Mouse (Mus musculus) erythroid progenitor cell, adult 5-6 weeks (primary cell): ENCODE measurements around the gene Becn1. TPM values are rescaled to one million over a fixed set of nuclear protein-coding genes. Genes with fewer than 3 reads are reported as not detected.

Experiments
- ATAC-seq: replicated peaks from 2 replicates; pipeline ENCODE4 v1.8.0; 2016; ENCODE audit warnings: moderate number of reproducible peaks, mild to moderate bottlenecking, moderate TSS enrichment, inconsistent platforms; ENCODE audit not compliant: poor library complexity, low FRiP score, severe bottlenecking
- total RNA-seq, 2 experiments: library from RNA; stranded (forward) in 1 of 2; stranded (reverse) in 1 of 2; fragments of 150-400 nt in 1 of 2; fragments of 186-747, 209-891 nt in 1 of 2; gene quantifications; 2 replicates each; pipeline versions ENCODE4 v1.2.3 to v1.2.4; 2015 to 2017; ENCODE audit warnings: low replicate concordance in 2 of 2

Gene Becn1
- total RNA-seq, 2 experiments from 2014 or later, result 72.5 to 273 TPM

DNA sequence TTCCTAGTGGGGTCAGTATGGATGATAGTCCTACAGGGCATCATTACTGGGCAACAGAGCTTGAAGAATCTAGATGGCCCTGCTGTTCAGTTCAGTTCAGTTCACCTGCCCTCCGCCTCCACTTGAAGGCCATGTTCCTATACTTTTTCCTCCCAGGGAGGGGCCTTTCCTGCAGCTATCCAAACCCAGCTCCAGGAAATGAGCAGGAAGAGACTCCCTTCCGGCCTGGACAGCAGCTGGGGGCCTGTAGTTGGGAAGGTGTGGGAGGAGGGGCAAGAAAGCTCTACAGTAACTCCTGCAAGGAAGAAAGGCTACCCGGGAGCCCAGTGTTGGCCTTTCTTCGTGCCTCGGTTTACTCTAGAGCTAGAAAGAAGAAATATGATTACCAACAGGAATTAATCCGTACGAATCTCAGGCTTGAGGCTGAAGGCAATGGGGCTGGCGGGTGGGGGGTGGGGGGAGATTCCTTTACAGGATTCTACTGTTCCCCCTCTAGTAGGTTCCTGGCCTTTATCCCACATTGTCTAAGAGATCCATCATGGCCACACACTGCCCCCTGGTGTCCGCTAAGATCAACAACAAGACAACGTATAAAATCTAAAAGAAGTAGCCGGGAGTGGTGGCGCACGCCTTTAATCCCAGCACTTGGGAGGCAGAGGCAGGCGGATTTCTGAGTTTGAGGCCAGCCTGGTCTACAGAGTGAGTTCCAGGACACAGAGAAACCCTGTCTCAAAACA is 53.7 kb downstream of the Becn1 start:
- ATAC-seq, result 0 out of 2 replicates have a peak, but pooled peaks have one; percentile 44

DNA sequence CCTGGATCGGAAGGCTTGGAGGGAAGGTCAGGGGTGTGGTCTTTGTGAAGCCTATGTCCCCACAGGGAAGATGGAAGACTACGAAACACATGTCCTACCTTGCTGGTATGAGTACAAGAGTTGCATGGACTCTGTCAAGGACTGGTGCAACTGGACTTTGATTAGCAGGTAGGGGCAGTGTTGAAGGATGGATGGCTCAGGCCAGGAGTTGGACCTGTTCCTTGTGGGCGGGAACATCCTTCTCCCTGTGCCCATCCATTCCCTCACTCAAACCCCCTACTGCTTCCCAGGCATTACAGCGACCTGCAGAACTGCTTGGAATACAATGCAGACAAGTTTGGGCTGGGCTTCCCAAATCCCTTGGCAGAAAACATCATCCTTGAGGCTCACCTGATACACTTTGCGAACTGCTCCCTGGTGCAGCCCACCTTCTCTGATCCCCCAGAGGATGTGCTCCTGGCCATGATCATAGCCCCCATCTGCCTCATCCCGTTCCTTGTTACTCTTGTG is 54.5 kb downstream of the Becn1 start:
- no peak for ATAC-seq

DNA sequence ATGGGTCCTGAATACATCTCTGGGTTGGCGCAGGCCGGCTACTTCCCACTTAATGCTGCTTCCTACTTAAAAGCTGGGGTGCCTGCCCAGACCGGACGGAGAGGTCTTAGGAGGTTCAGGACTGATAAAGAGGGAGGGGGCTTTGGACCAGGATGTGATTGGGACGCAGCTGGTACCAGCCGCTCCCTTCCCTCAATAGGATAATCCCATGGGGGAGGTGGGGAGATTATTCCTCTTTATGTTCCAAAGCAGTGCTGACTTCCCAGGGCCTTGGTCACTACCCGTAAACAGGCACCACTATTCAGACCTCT is 55.4 kb downstream of the Becn1 start:
- no peak for ATAC-seq

DNA sequence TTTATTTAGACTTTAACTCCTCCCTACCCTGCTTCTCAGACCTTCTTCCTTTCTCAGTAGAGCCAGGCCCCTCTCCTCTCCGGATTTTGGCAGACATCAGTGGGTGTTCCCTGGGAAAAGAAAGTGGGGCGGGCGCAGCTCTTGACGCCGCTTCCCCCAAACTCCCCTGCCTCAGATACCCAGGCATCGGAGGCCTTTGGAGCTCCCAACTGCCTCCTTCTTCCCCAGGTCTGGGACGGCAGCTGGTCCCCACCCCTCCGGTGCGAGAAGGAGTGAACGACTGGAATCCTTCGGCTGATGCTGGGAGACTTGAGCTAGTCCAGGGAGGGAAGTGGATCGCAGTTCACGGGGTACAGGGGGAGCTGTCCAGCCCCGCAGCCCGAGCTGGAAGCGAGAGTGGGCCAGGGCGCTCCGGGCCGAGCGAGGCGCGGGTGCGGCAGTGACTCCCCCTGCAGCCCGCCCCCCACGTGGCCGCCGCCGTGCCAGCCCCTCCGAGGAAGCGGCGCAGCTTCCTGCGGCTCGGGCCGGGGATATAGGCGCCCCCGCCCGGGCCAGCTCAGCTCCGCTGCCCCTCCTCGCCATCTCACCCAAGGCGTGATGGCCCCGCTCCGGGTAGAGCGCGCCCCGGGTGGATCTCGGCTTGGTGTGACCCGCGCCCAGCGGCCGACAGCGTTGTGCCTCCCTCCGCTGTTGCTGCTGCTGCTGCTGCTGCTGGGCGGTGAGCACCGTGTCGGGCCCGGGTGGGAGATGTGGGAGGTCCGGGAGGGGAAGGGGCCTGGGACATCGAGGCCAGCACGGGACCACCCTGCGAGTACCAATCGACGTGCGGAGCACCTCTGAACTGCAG is 56.0 kb downstream of the Becn1 start, which contains the start of gene Ramp2:
Ramp2 (plus strand) TSS at position 174 of the 847 bp plus-strand sequence.
- no peak for ATAC-seq

DNA sequence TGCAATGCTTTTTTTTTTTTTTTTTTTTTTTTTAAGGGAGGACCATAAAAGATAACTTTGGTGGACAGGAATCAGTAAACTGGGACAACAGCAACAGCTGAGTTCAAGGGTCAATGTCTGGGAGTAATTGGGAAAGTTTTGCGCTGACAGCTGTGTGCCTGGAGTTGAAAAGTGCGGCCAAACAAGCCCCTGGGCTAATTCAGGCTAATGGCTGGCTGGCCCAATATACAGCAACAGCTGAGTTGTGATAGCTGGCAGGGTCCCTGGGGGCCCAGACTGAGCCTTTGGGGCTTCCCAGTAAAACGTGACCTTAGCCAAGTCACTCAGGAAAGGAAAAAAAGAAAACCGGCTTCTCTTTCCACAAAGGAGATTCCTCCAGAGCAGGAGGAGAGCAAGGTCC is 57.0 kb downstream of the Becn1 start:
- ATAC-seq, result no peak

DNA sequence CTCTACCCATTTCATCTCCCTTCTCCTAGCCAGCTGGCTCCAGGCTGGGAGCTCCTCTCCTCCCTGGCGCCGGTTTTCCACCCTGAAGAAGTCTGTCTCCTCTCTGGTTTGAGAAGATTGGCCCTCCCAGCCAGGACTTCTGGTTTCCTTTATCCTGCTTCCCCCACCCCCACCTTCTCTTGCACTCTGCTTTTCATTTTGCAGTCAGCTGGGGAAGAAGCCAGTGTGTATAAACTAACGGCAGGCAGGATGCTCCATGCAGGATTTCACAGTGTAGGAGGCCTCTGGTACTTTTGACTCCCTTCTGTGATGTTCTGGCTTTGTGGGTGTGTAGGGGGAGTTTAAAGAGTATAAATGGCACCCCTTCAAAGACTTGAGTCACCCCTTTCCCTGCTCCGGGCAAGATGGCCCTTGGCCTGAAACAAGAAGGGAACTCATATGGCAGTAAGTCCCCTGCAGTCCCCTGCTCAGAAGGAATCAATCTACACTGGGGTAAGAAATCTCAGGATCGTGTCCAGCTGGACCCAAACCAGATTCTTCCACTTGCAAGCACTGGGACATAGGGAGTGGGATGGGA is 63.9 kb downstream of the Becn1 start:
- ATAC-seq, result no peak

DNA sequence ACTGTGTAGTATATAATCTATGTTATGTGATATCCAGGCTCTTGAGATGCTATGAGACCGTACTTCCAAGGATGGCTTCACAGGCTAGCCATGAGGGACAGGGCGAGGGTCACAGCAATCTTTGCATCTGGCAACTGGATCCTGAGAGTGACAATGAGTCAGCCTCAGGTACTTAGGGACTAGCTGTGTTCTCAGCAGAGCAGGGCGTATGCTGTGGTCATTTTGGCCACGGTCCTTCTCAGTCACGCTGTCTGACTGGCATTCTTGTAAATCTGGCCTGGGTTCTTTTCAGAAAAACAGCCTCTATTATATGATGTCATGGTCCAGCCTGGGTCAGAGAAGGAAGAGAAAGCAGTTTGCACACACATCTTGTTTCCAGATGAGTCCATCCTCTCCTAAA is 65.3 kb downstream of the Becn1 start:
- no peak for ATAC-seq

Other genes with a start within 250 kb of the Becn1 start
Only the 30 nearest of the 31 such genes appear.
- 2.2 and 3.8 TPM in 2 replicates for gene Naglu, start 232.3 kb downstream of the Becn1 start, total RNA-seq (2015; ENCODE audit: low replicate concordance)
- gene Naglu, start 232.3 kb downstream of the Becn1 start, total RNA-seq (2017; ENCODE audit: low replicate concordance), result 4.5 and 9.9 TPM in 2 replicates
- 2.2 TPM in 1 of 2 replicates, not detected in the other for gene Hsd17b1, start 223.9 kb downstream of the Becn1 start, total RNA-seq (2015; ENCODE audit: low replicate concordance)
- 0.26 TPM in 1 of 2 replicates, not detected in the other for gene Hsd17b1, start 223.9 kb downstream of the Becn1 start, total RNA-seq (2017; ENCODE audit: low replicate concordance)
- 2.5 and 3.8 TPM in 2 replicates for gene Coasy, start 219.7 kb downstream of the Becn1 start, total RNA-seq (2015; ENCODE audit: low replicate concordance)
- 1.7 and 6.8 TPM in 2 replicates for gene Coasy, start 219.7 kb downstream of the Becn1 start, total RNA-seq (2017; ENCODE audit: low replicate concordance)
- gene Mlx, start 215.0 kb downstream of the Becn1 start, total RNA-seq (2015; ENCODE audit: low replicate concordance), result 36.0 and 43.6 TPM in 2 replicates
- 16.8 and 26.4 TPM in 2 replicates for gene Mlx, start 215.0 kb downstream of the Becn1 start, total RNA-seq (2017; ENCODE audit: low replicate concordance)
- 5.9 and 7.9 TPM in 2 replicates for gene Psmc3ip, start 206.8 kb downstream of the Becn1 start, total RNA-seq (2015; ENCODE audit: low replicate concordance)
- 13.2 and 29.0 TPM in 2 replicates for gene Psmc3ip, start 206.8 kb downstream of the Becn1 start, total RNA-seq (2017; ENCODE audit: low replicate concordance)
- 24.5 and 25.6 TPM in 2 replicates for gene Retreg3, start 182.4 kb downstream of the Becn1 start, total RNA-seq (2015; ENCODE audit: low replicate concordance)
- gene Retreg3, start 182.4 kb downstream of the Becn1 start, total RNA-seq (2017; ENCODE audit: low replicate concordance), result 38.7 and 57.9 TPM in 2 replicates
- gene Tubg1, start 182.3 kb downstream of the Becn1 start, total RNA-seq (2015; ENCODE audit: low replicate concordance), result 29.3 and 38.2 TPM in 2 replicates
- gene Tubg1, start 182.3 kb downstream of the Becn1 start, total RNA-seq (2017; ENCODE audit: low replicate concordance), result 30.8 and 40.7 TPM in 2 replicates
- not detected in 2 replicates for gene Tubg2, start 146.4 kb downstream of the Becn1 start, total RNA-seq (2015; ENCODE audit: low replicate concordance)
- gene Tubg2, start 146.4 kb downstream of the Becn1 start, total RNA-seq (2017; ENCODE audit: low replicate concordance), result not detected in 2 replicates
- gene Cntnap1, start 131.8 kb downstream of the Becn1 start, total RNA-seq (2015; ENCODE audit: low replicate concordance), result not detected in 2 replicates
- gene Cntnap1, start 131.8 kb downstream of the Becn1 start, total RNA-seq (2017; ENCODE audit: low replicate concordance), result not detected in 2 replicates
- not detected in 2 replicates for gene Plekhh3, start 130.9 kb downstream of the Becn1 start, total RNA-seq (2015; ENCODE audit: low replicate concordance)
- not detected in 2 replicates for gene Plekhh3, start 130.9 kb downstream of the Becn1 start, total RNA-seq (2017; ENCODE audit: low replicate concordance)
- gene Ccr10, start 126.8 kb downstream of the Becn1 start, total RNA-seq (2015; ENCODE audit: low replicate concordance), result not detected in 2 replicates
- not detected in 2 replicates for gene Ccr10, start 126.8 kb downstream of the Becn1 start, total RNA-seq (2017; ENCODE audit: low replicate concordance)
- 32.3 and 58.4 TPM in 2 replicates for gene Ezh1, start 75.8 kb downstream of the Becn1 start, total RNA-seq (2015; ENCODE audit: low replicate concordance)
- gene Ezh1, start 75.8 kb downstream of the Becn1 start, total RNA-seq (2017; ENCODE audit: low replicate concordance), result 43.8 and 53.9 TPM in 2 replicates
- gene Ramp2, start 56.3 kb downstream of the Becn1 start, total RNA-seq (2015; ENCODE audit: low replicate concordance), result not detected in 2 replicates
- not detected in 2 replicates for gene Ramp2, start 56.3 kb downstream of the Becn1 start, total RNA-seq (2017; ENCODE audit: low replicate concordance)
- gene Vps25, start 48.6 kb downstream of the Becn1 start, total RNA-seq (2015; ENCODE audit: low replicate concordance), result 133 and 142 TPM in 2 replicates
- gene Vps25, start 48.6 kb downstream of the Becn1 start, total RNA-seq (2017; ENCODE audit: low replicate concordance), result 27.3 and 31.7 TPM in 2 replicates
- gene Wnk4, start 41.7 kb downstream of the Becn1 start, total RNA-seq (2015; ENCODE audit: low replicate concordance), result 0.72 and 5.9 TPM in 2 replicates
- 2.8 and 3.1 TPM in 2 replicates for gene Wnk4, start 41.7 kb downstream of the Becn1 start, total RNA-seq (2017; ENCODE audit: low replicate concordance)
- 5.8 and 10.1 TPM in 2 replicates for gene Cntd1, start 23.3 kb downstream of the Becn1 start, total RNA-seq (2015; ENCODE audit: low replicate concordance)
- 11.1 and 11.6 TPM in 2 replicates for gene Cntd1, start 23.3 kb downstream of the Becn1 start, total RNA-seq (2017; ENCODE audit: low replicate concordance)
- 19.8 and 33.1 TPM in 2 replicates for gene Coa3, start 23.2 kb downstream of the Becn1 start, total RNA-seq (2015; ENCODE audit: low replicate concordance)
- 5.3 and 16.2 TPM in 2 replicates for gene Coa3, start 23.2 kb downstream of the Becn1 start, total RNA-seq (2017; ENCODE audit: low replicate concordance)
- 425 and 456 TPM in 2 replicates for gene Psme3, start 13.9 kb upstream of the Becn1 start, total RNA-seq (2015; ENCODE audit: low replicate concordance)
- 261 and 313 TPM in 2 replicates for gene Psme3, start 13.9 kb upstream of the Becn1 start, total RNA-seq (2017; ENCODE audit: low replicate concordance)
- gene Aoc2, start 22.8 kb upstream of the Becn1 start, total RNA-seq (2015; ENCODE audit: low replicate concordance), result 25.2 and 38.6 TPM in 2 replicates
- 12.8 and 18.9 TPM in 2 replicates for gene Aoc2, start 22.8 kb upstream of the Becn1 start, total RNA-seq (2017; ENCODE audit: low replicate concordance)
- 2.5 TPM in 1 of 2 replicates, not detected in the other for gene Aoc3, start 28.3 kb upstream of the Becn1 start, total RNA-seq (2015; ENCODE audit: low replicate concordance)
- gene Aoc3, start 28.3 kb upstream of the Becn1 start, total RNA-seq (2017; ENCODE audit: low replicate concordance), result 0.51 TPM in 1 of 2 replicates, not detected in the other
- gene G6pc, start 65.3 kb upstream of the Becn1 start, total RNA-seq (2015; ENCODE audit: low replicate concordance), result not detected in 2 replicates
- not detected in 2 replicates for gene G6pc, start 65.3 kb upstream of the Becn1 start, total RNA-seq (2017; ENCODE audit: low replicate concordance)
- 2.1 and 20.9 TPM in 2 replicates for gene Aarsd1, start 115.3 kb upstream of the Becn1 start, total RNA-seq (2015; ENCODE audit: low replicate concordance)
- 13.1 and 27.7 TPM in 2 replicates for gene Aarsd1, start 115.3 kb upstream of the Becn1 start, total RNA-seq (2017; ENCODE audit: low replicate concordance)
- 3.2 TPM in 1 of 2 replicates, not detected in the other for gene Gm27029, start 122.5 kb upstream of the Becn1 start, total RNA-seq (2015; ENCODE audit: low replicate concordance)
- not detected in 2 replicates for gene Gm27029, start 122.5 kb upstream of the Becn1 start, total RNA-seq (2017; ENCODE audit: low replicate concordance)
- 0.42 and 1.8 TPM in 2 replicates for gene Rundc1, start 122.8 kb upstream of the Becn1 start, total RNA-seq (2015; ENCODE audit: low replicate concordance)
- 1.8 and 2.6 TPM in 2 replicates for gene Rundc1, start 122.8 kb upstream of the Becn1 start, total RNA-seq (2017; ENCODE audit: low replicate concordance)
- not detected in 2 replicates for gene Ptges3l, start 123.0 kb upstream of the Becn1 start, total RNA-seq (2015; ENCODE audit: low replicate concordance)
- not detected in 2 replicates for gene Ptges3l, start 123.0 kb upstream of the Becn1 start, total RNA-seq (2017; ENCODE audit: low replicate concordance)
- 179 and 183 TPM in 2 replicates for gene Rpl27, start 140.0 kb upstream of the Becn1 start, total RNA-seq (2015; ENCODE audit: low replicate concordance)
- 266 and 615 TPM in 2 replicates for gene Rpl27, start 140.0 kb upstream of the Becn1 start, total RNA-seq (2017; ENCODE audit: low replicate concordance)
- gene Ifi35, start 146.1 kb upstream of the Becn1 start, total RNA-seq (2015; ENCODE audit: low replicate concordance), result 39.8 and 73.2 TPM in 2 replicates
- 43.6 and 47.4 TPM in 2 replicates for gene Ifi35, start 146.1 kb upstream of the Becn1 start, total RNA-seq (2017; ENCODE audit: low replicate concordance)
- gene Rnd2, start 162.7 kb upstream of the Becn1 start, total RNA-seq (2015; ENCODE audit: low replicate concordance), result not detected in 2 replicates
- not detected in 2 replicates for gene Rnd2, start 162.7 kb upstream of the Becn1 start, total RNA-seq (2017; ENCODE audit: low replicate concordance)
- gene Vat1, start 163.9 kb upstream of the Becn1 start, total RNA-seq (2015; ENCODE audit: low replicate concordance), result 9.0 and 13.4 TPM in 2 replicates
- 4.7 and 6.1 TPM in 2 replicates for gene Vat1, start 163.9 kb upstream of the Becn1 start, total RNA-seq (2017; ENCODE audit: low replicate concordance)
- 85.1 and 137 TPM in 2 replicates for gene Brca1, start 249.7 kb upstream of the Becn1 start, total RNA-seq (2015; ENCODE audit: low replicate concordance)
- gene Brca1, start 249.7 kb upstream of the Becn1 start, total RNA-seq (2017; ENCODE audit: low replicate concordance), result 153 and 177 TPM in 2 replicates